Mouse (Mus musculus) forebrain, embryonic 16.5 days (tissue): ENCODE results near the gene Stk33. TPM values are rescaled to one million over a fixed set of nuclear protein-coding genes. Genes with fewer than 3 reads are reported as not detected.
"Not testable (repeated sequence)": the region's sequence is repeated elsewhere in the genome, so short reads cannot be mapped to it uniquely, and the experiment has no call there.

Source experiments
- ATAC-seq: fragments of 200-750 bp; cut with Nextera tagmentation; 2 replicates; pipeline ENCODE4 v1.8.0; 2017; ENCODE audit warnings: mild to moderate bottlenecking, moderate library complexity
- H3K27ac ChIP-seq: fragments of 300-500 bp; sonication (generic); 2 replicates; pipeline ENCODE4 v1.5.1; 2014; ENCODE audit warnings: low read length, control low read depth
- H3K27me3 ChIP-seq: fragments of 300-500 bp; sonication (generic); replicated peaks from 2 replicates; pipeline ENCODE4 v1.6.1; 2014; ENCODE audit warnings: low read length; ENCODE audit not compliant: control insufficient read depth, insufficient read depth
- H3K36me3 ChIP-seq: fragments of 300-500 bp; sonication (generic); 2 replicates; pipeline ENCODE4 v1.6.1; 2014; ENCODE audit not compliant: control insufficient read depth, insufficient read depth
- H3K4me1 ChIP-seq: fragments of 300-500 bp; sonication (generic); replicated peaks from 2 replicates; pipeline ENCODE4 v1.6.1; 2014; ENCODE audit warnings: low read length; ENCODE audit not compliant: control insufficient read depth, insufficient read depth
- H3K4me2 ChIP-seq: fragments of 300-500 bp; sonication (generic); 2 replicates; pipeline ENCODE4 v1.6.1; 2014; ENCODE audit warnings: mild to moderate bottlenecking, low read length, control low read depth
- H3K4me3 ChIP-seq: fragments of 300-500 bp; sonication (generic); replicated peaks from 2 replicates; pipeline ENCODE4 v1.5.1; 2014; ENCODE audit warnings: mild to moderate bottlenecking, low read length, control low read depth
- H3K9ac ChIP-seq: fragments of 300-500 bp; sonication (generic); replicated peaks from 2 replicates; pipeline ENCODE4 v1.6.1; 2014; ENCODE audit warnings: low read depth, low read length, control low read depth
- H3K9me3 ChIP-seq: fragments of 300-500 bp; sonication (generic); 2 replicates; pipeline ENCODE4 v1.6.1; 2016; ENCODE audit warnings: low read length; ENCODE audit not compliant: control insufficient read depth
- WGBS: fragments of 180-500 bp; shearing (Covaris S2); extraction: QIAGEN DNeasy Blood & Tissue Kit; methylation state at CpG from one replicate; pipeline ENCODE4 v1.1.7; 2014; 5-methylcytosine and 5-hydroxymethylcytosine counted together
- polyA plus RNA-seq: library from polyadenylated mRNA; unstranded; fragments of >200 nt; fragmentation: Nextera tagmentation; extraction: Ambion mirVana; gene quantifications from 2 replicates; pipeline ENCODE4 v1.2.1, GENCODE M21; 2015

Gene Stk33
- polyA plus RNA-seq, 1 experiment from 2014 or later, result 5.0 TPM

- H3K4me1 ChIP-seq, result no peaks in the 10 kb centered on the region; the same call in 1 of the 2 replicates
- H3K36me3 ChIP-seq, result no peaks in the 10 kb centered on the region
- H3K9me3 ChIP-seq, result no peaks in the 10 kb centered on the region
- H3K4me2 ChIP-seq, result no peak overlapping the region
- WGBS, result 38% methylated on average over 3 of the region's 3 CpGs
- H3K9ac ChIP-seq, result no peak overlapping the region
- no peak overlapping the region for H3K4me3 ChIP-seq
- H3K27me3 ChIP-seq, result no peaks in the 10 kb centered on the region
- peak; percentile 43; the same call in 1 of the 2 replicates for ATAC-seq
- no peak overlapping the region for H3K27ac ChIP-seq
These were observed 39.6 kb downstream of the Stk33 start for GRCm38 (mm10) chr7:109399299-109399698.

DNA sequence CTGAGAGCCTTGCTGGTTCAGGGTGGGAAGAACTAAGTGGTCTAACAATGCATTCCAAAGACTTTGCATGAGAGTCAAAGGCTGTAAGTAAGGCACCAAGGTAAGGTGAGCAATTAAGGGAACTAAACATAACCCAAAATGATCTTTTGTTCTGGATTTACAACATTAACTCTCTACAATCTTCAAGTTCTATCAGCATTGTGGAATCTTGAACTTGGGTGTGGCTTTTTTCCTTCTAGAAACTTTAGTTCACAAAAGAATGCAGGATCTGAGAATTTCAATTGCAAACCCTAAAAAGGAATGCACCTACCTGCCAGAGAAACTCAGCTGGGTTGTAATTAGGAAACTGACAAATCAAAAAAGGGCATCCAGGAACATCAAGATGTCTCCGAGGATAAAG lies 57.8 kb downstream of the Stk33 start:
- Histone ChIP-seq H3K9ac (no peak overlapping the region), H3K4me2 (no peak overlapping the region), H3K36me3 (no peaks in the 10 kb centered on the region; the same call in 1 of the 2 replicates), H3K9me3 (peaks cover 8% of the 10 kb centered on the region), H3K4me3 (no peak overlapping the region), H3K27me3 (no peaks in the 10 kb centered on the region), H3K27ac (no peak overlapping the region), H3K4me1 (no peaks in the 10 kb centered on the region)
- 81% methylated on average over 1 of the region's 1 CpGs for WGBS
- no peak for ATAC-seq

DNA sequence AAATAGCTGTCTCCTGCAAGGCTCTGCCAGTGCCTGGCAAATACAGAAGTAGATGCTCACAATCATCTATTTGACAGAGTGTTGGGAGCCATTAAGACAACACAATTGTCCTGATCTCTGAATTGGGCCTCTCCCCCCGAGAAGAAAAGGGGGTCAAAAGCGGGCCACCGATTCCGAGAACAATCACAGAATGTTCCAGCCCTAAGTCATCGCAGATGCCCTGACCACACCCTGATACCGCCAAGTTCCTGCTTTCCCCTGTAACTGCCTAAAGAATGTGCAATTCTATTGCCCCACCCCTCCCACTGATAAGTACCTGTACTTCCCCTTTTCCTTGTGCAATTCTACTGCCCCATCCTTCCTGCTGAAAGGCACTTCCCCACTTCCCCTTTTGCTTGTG lies 65.3 kb downstream of the Stk33 start:
- H3K9ac ChIP-seq, H3K27me3 ChIP-seq, ATAC-seq, H3K4me2 ChIP-seq, H3K36me3 ChIP-seq, H3K4me1 ChIP-seq, H3K9me3 ChIP-seq, H3K4me3 ChIP-seq, H3K27ac ChIP-seq: not testable (repeated sequence)
- WGBS, result 94% methylated on average over 6 of the region's 6 CpGs

DNA sequence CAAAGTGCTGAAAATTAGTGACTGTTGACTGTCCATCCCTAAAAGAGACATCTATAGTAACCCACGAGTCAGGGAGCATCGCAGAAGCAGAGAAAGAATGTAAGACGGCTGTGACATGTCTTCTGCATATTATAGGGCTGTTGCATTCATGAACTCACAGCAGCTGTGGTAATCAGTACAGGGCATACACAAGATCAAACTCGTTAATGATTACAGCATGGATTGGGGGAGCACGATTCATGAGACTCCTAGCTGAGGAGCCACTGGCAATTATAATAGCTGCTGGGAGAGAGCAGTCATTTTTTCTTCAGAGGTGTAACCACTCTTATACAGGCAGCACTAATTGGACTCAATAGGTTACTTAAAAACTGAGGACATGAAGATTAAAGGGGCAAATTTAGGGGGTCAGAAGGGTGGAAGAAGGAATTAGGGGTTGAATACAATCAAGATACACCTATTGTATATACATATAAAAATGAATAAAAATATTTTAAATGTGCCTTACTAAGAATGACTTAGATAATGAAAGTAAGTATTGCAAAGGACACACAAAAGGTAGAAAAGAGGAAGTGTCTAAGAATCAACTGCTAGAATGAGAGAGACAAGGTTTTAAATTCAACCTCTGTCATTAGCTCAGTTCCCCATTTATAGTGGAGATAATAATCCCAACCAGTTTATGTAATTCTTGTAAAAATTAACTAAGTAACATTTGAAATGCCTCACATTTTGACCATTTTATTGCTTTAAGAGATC lies 80.3 kb downstream of the Stk33 start:
- Histone ChIP-seq H3K36me3 (no peaks in the 10 kb centered on the region), H3K4me1 (no peaks in the 10 kb centered on the region), H3K27ac (no peak overlapping the region), H3K4me3 (no peak overlapping the region), H3K27me3 (no peaks in the 10 kb centered on the region), H3K9ac (no peak overlapping the region), H3K4me2 (no peak overlapping the region), H3K9me3 (no peaks in the 10 kb centered on the region)
- ATAC-seq, result no peak
- 26% methylated on average over 5 of the region's 5 CpGs for WGBS

DNA sequence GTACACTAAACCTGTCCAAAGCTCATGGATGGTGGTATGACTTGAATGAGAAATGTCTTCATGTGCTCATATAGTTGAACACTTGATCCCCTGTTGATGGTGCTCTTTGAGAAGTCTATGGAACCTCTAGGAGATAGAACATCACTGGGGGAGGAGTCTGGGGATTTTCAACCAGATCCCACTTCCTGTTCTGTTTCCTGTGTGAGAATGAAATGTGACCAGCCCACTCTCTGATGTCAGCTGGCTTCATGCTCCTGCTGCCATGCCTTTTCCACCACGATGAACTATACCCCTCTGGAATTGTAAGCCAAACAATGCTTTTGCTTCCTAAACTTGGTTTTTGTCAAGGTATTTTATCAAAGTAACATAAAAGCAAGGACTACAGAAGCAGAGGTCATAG lies 81.0 kb downstream of the Stk33 start:
- no peaks in the 10 kb centered on the region for H3K36me3 ChIP-seq
- H3K4me3 ChIP-seq, result no peak overlapping the region
- H3K4me2 ChIP-seq, result no peak overlapping the region
- 87% methylated on average over 1 of the region's 1 CpGs for WGBS
- no peak overlapping the region for H3K27ac ChIP-seq
- no peak for ATAC-seq
- H3K9me3 ChIP-seq, result no peaks in the 10 kb centered on the region
- H3K4me1 ChIP-seq, result no peaks in the 10 kb centered on the region
- no peak overlapping the region for H3K9ac ChIP-seq
- no peaks in the 10 kb centered on the region for H3K27me3 ChIP-seq

DNA sequence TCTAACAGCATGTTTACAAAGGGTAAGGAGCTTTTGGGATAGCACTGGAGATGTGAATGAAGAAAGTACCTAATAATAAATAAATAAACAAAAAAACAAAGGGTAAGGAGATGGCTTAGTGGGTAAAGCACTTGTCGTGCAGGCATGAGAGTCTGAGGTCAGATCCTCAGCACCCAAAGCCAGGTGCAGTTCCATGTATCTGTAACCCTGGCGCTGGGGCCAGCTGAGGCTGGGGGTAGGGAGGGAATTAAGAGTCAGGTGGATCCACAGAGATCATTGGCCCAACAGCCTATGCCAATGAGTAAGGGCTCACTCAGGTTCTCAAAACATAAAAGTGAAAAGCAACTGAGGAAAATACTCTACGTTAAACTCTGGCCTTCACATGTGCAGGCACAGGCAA lies 91.6 kb downstream of the Stk33 start:
- WGBS, result 71% methylated on average over 3 of the region's 3 CpGs
- no peak overlapping the region for H3K4me2 ChIP-seq
- ATAC-seq, result no peak
- H3K4me3 ChIP-seq, result no peak overlapping the region
- H3K27ac ChIP-seq, result no peak overlapping the region
- no peaks in the 10 kb centered on the region for H3K36me3 ChIP-seq
- peaks cover 2% of the 10 kb centered on the region; the same call in 1 of the 2 replicates for H3K9me3 ChIP-seq
- H3K9ac ChIP-seq, result no peak overlapping the region
- no peaks in the 10 kb centered on the region for H3K27me3 ChIP-seq
- no peaks in the 10 kb centered on the region for H3K4me1 ChIP-seq

- H3K9ac ChIP-seq, result no peak overlapping the region
- no peaks in the 10 kb centered on the region for H3K36me3 ChIP-seq
- peaks cover 14% of the 10 kb centered on the region for H3K4me1 ChIP-seq
- H3K4me3 ChIP-seq, result no peak overlapping the region
- H3K27me3 ChIP-seq, result no peaks in the 10 kb centered on the region
- ATAC-seq, result no peak
- 88% methylated on average over 8 of the region's 8 CpGs for WGBS
- H3K27ac ChIP-seq, result no peak overlapping the region
- no peaks in the 10 kb centered on the region for H3K9me3 ChIP-seq
- no peak overlapping the region for H3K4me2 ChIP-seq
These were observed 107.2 kb downstream of the Stk33 start for GRCm38 (mm10) chr7:109331722-109332121.

DNA sequence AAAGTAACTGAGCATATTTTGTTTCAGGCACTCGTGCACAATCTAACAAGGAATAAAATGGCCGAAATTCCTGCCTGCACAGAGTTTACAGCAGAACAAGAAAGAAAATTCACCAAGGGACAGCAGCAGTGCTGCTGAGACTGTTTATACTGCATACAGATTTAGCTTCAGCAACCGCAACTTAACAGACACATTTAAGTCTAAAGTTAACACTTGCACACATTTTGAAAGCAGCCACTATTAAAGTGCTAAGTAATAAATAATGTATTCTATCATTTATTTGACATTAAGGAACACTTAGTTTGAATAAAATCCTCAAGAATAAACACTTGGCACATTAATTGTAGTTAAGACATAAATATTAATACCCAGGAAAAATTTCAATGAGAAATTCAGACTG lies 110.1 kb downstream of the Stk33 start:
- Histone ChIP-seq H3K27ac (peak overlapping the region; percentile 70; the same call in 1 of the 2 replicates), H3K4me2 (no peak overlapping the region)

DNA sequence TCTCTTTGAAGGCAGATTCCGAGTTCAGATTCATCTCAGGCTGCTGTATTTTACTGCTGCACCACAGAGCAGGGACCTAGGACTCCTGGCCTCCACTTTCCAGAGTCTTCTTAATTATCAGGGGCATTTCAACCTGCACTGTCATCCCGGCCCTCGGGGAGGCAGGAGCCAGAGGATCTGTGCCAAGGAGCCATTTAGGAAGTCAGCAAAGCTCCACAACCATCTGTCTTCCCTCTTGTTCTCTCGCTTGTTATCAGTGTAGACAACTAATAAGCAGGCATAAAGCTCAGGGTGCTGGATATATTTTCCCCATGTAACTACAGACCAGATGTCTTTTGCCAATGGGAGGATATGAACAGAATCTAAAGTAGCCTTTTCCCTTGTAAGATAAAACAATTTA lies 112.1 kb downstream of the Stk33 start:
- WGBS, result 34% methylated on average over 4 of the region's 4 CpGs
- Histone ChIP-seq H3K9me3 (no peaks in the 10 kb centered on the region), H3K27me3 (no peaks in the 10 kb centered on the region), H3K4me2 (no peak overlapping the region), H3K36me3 (no peaks in the 10 kb centered on the region), H3K27ac (peak overlapping the region; percentile 76), H3K4me1 (peaks cover 24% of the 10 kb centered on the region), H3K4me3 (no peak overlapping the region), H3K9ac (no peak overlapping the region)
- ATAC-seq, result peak; percentile 78

More for the DNA sequence above, 110.1 kb downstream of the Stk33 start:
- H3K9me3 ChIP-seq, result no peaks in the 10 kb centered on the region
- H3K4me3 ChIP-seq, result no peak overlapping the region
- no peaks in the 10 kb centered on the region for H3K27me3 ChIP-seq
- peak; percentile 70 for ATAC-seq
- H3K9ac ChIP-seq, result no peak overlapping the region
- WGBS, result 38% methylated on average over 3 of the region's 3 CpGs
- H3K36me3 ChIP-seq, result no peaks in the 10 kb centered on the region
- peaks cover 24% of the 10 kb centered on the region for H3K4me1 ChIP-seq
